18 mouse cellular contexts compared by ENCODE assay signal in genomic region chr13:109359994-109360393, GRCm38 (mm10).
DNase-seq lines count a peak whose midpoint lies in the region; ATAC-seq lines count a peak whose summit lies in the region.
"Had no signal": no experiment of that assay in that cellular context is flagged by ENCODE, and none has a peak within 500 bp of the region (broad histone marks: within the 10 kb centered on the region; RNA-seq: fewer than 3 reads in every experiment).

No protein-coding gene starts in this region.

- no peak for DNase-seq in frontal cortex, postnatal 36 days (ENCODE audit: low spot score in 2 of 2)
- DNase-seq in testis, postnatal 14 days (ENCODE audit: low spot score), result peak; percentile 14
- no peak for DNase-seq in testis, postnatal 10 days (ENCODE audit: low spot score)
- DNase-seq in brain, adult 2 months (ENCODE audit: low read depth, low spot score), result peak; percentile 47
- DNase-seq: adrenal gland, adult 2 months; adrenal gland, postnatal 25 days; cerebellum, adult 9-11 months; forebrain, postnatal 0 days; gastrocnemius, postnatal 10 days; gastrocnemius, postnatal 36 days; kidney, adult 18-20 months had no signal

- peak; percentile 59; the same call in 1 of the 2 replicates for ATAC-seq in frontal cortex, adult (ENCODE audit: low TSS enrichment)
- ATAC-seq in megakaryocyte progenitor cell, adult 5-6 weeks (replicated peaks; ENCODE audit: poor library complexity), result no peak
- ATAC-seq: forebrain, embryonic 14.5 days; forebrain, postnatal 0 days; hindbrain, postnatal 0 days; inflammation-experienced regulatory T-cells, adult 6 months; intestine, embryonic 16.5 days; Patski had no signal

Comparison
In these comparisons a context has a peak if more than half of its experiments do, and no peak if none do; other contexts are left out.
1. DNase-seq: peak in testis, postnatal 14 days (single experiment) and brain, adult 2 months (single experiment); none in frontal cortex, postnatal 36 days (0 of 2) and testis, postnatal 10 days (single experiment).